Mouse (Mus musculus) midbrain, embryonic 16.5 days (tissue): ENCODE measurements around the gene Gng5. TPM values are rescaled to one million over a fixed set of nuclear protein-coding genes. Genes with fewer than 3 reads are reported as not detected.

Experiments used
- ATAC-seq: fragments of 200-750 bp; cut with Nextera tagmentation; 2 replicates; pipeline ENCODE4 v1.8.0; 2017; ENCODE audit warnings: moderate TSS enrichment
- H3K27ac ChIP-seq: fragments of 300-500 bp; sonication (generic); 2 replicates; pipeline ENCODE4 v1.5.1; 2014; ENCODE audit warnings: mild to moderate bottlenecking, low read length, mixed read lengths
- H3K27me3 ChIP-seq: fragments of 300-500 bp; sonication (generic); 2 replicates; pipeline ENCODE4 v1.6.1; 2014; ENCODE audit warnings: low read depth, low read length, mixed read lengths; ENCODE audit not compliant: control insufficient read depth, insufficient read depth
- H3K36me3 ChIP-seq: fragments of 300-500 bp; sonication (generic); 2 replicates; pipeline ENCODE4 v1.6.1; 2014; ENCODE audit warnings: mild to moderate bottlenecking, low read length, moderate library complexity, mixed read lengths; ENCODE audit not compliant: control insufficient read depth, insufficient read depth
- H3K4me1 ChIP-seq: fragments of 300-500 bp; sonication (generic); 2 replicates; pipeline ENCODE4 v1.6.1; 2014; ENCODE audit warnings: mild to moderate bottlenecking, low read length, mixed read lengths; ENCODE audit not compliant: control insufficient read depth, insufficient read depth
- H3K4me2 ChIP-seq: fragments of 300-500 bp; sonication (generic); 2 replicates; pipeline ENCODE4 v1.6.1; 2014; ENCODE audit warnings: mild to moderate bottlenecking, low read length, mixed read lengths
- H3K4me3 ChIP-seq: fragments of 300-500 bp; sonication (generic); 2 replicates; pipeline ENCODE4 v1.5.1; 2014; ENCODE audit warnings: low read depth, mild to moderate bottlenecking, low read length, moderate library complexity, mixed read lengths
- H3K9ac ChIP-seq: fragments of 300-500 bp; sonication (generic); 2 replicates; pipeline ENCODE4 v1.6.1; 2014; ENCODE audit warnings: low read depth, low read length, mixed read lengths
- H3K9me3 ChIP-seq: fragments of 300-500 bp; sonication (generic); replicated peaks from 2 replicates; pipeline ENCODE4 v1.6.1; 2014; ENCODE audit warnings: mild to moderate bottlenecking, low read length, mixed read lengths; ENCODE audit not compliant: control insufficient read depth, poor library complexity, severe bottlenecking
- WGBS: fragments of 180-500 bp; shearing (Covaris S2); extraction: QIAGEN DNeasy Blood & Tissue Kit; methylation state at CpG from one replicate; pipeline ENCODE4 v1.1.7; 2014; 5-methylcytosine and 5-hydroxymethylcytosine counted together
- polyA plus RNA-seq: library from polyadenylated mRNA; unstranded; fragments of >200 nt; fragmentation: Nextera tagmentation; extraction: Ambion mirVana; gene quantifications from 2 replicates; pipeline ENCODE4 v1.2.1, GENCODE M21; 2015

Gng5 gene
- 256 and 276 TPM in 2 replicates for polyA plus RNA-seq

GRCm38 (mm10) chr3:146499431-146500002, at the start of gene Gng5, which contains the start of gene Spata1:
TSS of gene Gng5 (plus strand) at chr3:146499807.
TSS of gene Spata1 (minus strand) at chr3:146499753.
- under 1% methylated on average over 41 of the region's 88 CpGs for WGBS
- peaks cover 5% of the 10 kb centered on the region for H3K36me3 ChIP-seq
- peak; percentile 89 for ATAC-seq
- peaks cover 11% of the 10 kb centered on the region for H3K4me1 ChIP-seq
- peak within 1 kb of the TSS; percentile 73 for H3K27ac ChIP-seq
- no peaks in the 10 kb centered on the region for H3K27me3 ChIP-seq
- peak within 1 kb of the TSS; percentile 54 for H3K4me2 ChIP-seq
- H3K9ac ChIP-seq: peak within 1 kb of the TSS; percentile 61
- H3K4me3 ChIP-seq: peak within 1 kb of the TSS; percentile 74
- H3K9me3 ChIP-seq: no peaks in the 10 kb centered on the region

- no peaks in the 10 kb centered on the region for H3K9me3 ChIP-seq
- peak overlapping the region; percentile 49 for H3K4me3 ChIP-seq
- H3K4me1 ChIP-seq: peaks cover 6% of the 10 kb centered on the region; the same call in 1 of the 2 replicates
- no peaks in the 10 kb centered on the region for H3K27me3 ChIP-seq
- H3K4me2 ChIP-seq: peak overlapping the region; percentile 67
- H3K27ac ChIP-seq: peak overlapping the region; percentile 69
- peak; percentile 99 for ATAC-seq
- H3K9ac ChIP-seq: peak overlapping the region; percentile 69
- H3K36me3 ChIP-seq: no peaks in the 10 kb centered on the region
- WGBS: under 1% methylated on average over 29 of the region's 29 CpGs
These were observed 49.2 kb upstream of the Gng5 start for GRCm38 (mm10) chr3:146450371-146450841.

DNA sequence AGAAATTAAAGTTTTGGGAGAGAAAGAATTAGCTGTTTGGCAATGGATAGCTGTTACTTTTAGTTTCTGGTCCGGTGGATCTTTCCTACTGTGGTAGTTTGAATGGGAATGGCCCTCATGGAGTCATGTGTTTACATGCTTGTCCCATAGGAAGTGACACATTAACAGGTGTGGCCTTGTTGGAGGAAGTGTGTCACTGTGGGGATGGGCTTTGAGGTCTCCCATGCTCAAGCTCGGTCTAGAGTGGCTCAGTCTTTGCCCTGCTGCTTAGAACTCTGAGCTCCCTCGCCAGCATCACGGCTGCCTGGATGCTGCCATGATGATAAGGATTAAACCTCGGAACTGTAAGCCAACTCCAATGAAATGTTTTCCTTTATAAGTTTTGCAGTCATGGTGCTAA, 48.2 kb upstream of the Gng5 start:
- no peak overlapping the region for H3K4me3 ChIP-seq
- no peaks in the 10 kb centered on the region for H3K36me3 ChIP-seq
- H3K27ac ChIP-seq: no peak overlapping the region
- H3K27me3 ChIP-seq: no peaks in the 10 kb centered on the region
- no peak overlapping the region for H3K9ac ChIP-seq
- 60% methylated on average over 5 of the region's 5 CpGs for WGBS
- no peak for ATAC-seq
- peaks cover 6% of the 10 kb centered on the region; the same call in 1 of the 2 replicates for H3K4me1 ChIP-seq
- no peaks in the 10 kb centered on the region for H3K9me3 ChIP-seq
- H3K4me2 ChIP-seq: no peak overlapping the region

DNA sequence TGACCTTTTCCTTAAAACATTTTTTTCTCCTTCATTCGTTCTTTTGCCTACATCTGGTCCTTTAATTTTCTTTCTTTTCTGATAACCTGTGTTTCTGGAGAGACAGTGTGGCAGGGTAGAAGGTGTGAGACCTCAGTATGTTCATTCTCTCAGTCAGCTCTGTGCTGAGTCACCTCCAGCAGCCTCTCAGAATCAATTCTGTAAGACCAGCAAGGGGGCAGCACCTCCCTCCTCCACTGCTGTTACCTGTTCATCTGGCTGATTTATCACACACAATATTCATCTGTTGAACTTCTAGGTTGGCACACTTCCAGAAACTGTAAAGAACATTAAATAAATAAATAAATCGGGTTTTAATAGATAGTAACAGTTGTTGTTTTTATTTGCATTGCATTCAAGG, 36.7 kb upstream of the Gng5 start:
- ATAC-seq: no peak
- Histone ChIP-seq H3K4me3 (no peak overlapping the region), H3K9ac (no peak overlapping the region), H3K27me3 (no peaks in the 10 kb centered on the region), H3K9me3 (no peaks in the 10 kb centered on the region), H3K4me1 (no peaks in the 10 kb centered on the region), H3K36me3 (no peaks in the 10 kb centered on the region), H3K4me2 (no peak overlapping the region), H3K27ac (no peak overlapping the region)
- WGBS: 68% methylated on average over 2 of the region's 2 CpGs

DNA sequence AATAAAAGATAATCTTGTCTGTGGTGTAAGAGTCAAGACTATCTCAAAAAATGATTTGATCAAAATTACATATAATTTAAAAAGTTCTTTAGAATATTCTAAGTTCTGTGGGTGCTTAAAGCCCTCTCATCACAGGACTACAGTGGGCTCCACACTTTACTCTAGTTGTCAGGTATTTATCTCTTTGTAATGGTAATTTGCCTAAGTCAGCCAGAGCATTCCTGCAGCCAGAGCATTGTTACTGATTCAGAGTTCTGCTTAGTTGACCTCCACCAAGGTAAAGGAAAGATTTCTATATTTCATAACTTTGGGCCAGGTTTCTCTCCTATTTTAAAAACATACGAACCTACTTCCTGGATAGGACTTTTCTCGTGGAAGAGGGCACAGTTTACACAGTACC, 30.4 kb upstream of the Gng5 start:
- H3K4me2 ChIP-seq: no peak overlapping the region

GRCm38 (mm10) chr3:146472657-146473056, 26.9 kb upstream of the Gng5 start:
- H3K27ac ChIP-seq: no peak overlapping the region
- no peaks in the 10 kb centered on the region for H3K36me3 ChIP-seq
- H3K4me2 ChIP-seq: no peak overlapping the region
- no peaks in the 10 kb centered on the region for H3K9me3 ChIP-seq
- H3K9ac ChIP-seq: no peak overlapping the region
- 69% methylated on average over 4 of the region's 4 CpGs for WGBS
- H3K4me1 ChIP-seq: no peaks in the 10 kb centered on the region
- no peaks in the 10 kb centered on the region for H3K27me3 ChIP-seq
- no peak overlapping the region for H3K4me3 ChIP-seq
- no peak for ATAC-seq

More for the DNA sequence above, 30.4 kb upstream of the Gng5 start:
- H3K36me3 ChIP-seq: no peaks in the 10 kb centered on the region
- no peaks in the 10 kb centered on the region for H3K27me3 ChIP-seq
- no peak overlapping the region for H3K27ac ChIP-seq
- no peak overlapping the region for H3K9ac ChIP-seq
- 81% methylated on average over 2 of the region's 2 CpGs for WGBS
- no peak overlapping the region for H3K4me3 ChIP-seq
- no peak for ATAC-seq
- H3K4me1 ChIP-seq: no peaks in the 10 kb centered on the region
- no peaks in the 10 kb centered on the region for H3K9me3 ChIP-seq

GRCm38 (mm10) chr3:146473741-146474140, 25.9 kb upstream of the Gng5 start:
- no peak overlapping the region for H3K9ac ChIP-seq
- no peak overlapping the region for H3K4me3 ChIP-seq
- H3K36me3 ChIP-seq: no peaks in the 10 kb centered on the region
- H3K27me3 ChIP-seq: no peaks in the 10 kb centered on the region
- no peak overlapping the region for H3K27ac ChIP-seq
- no peaks in the 10 kb centered on the region for H3K9me3 ChIP-seq
- no peak overlapping the region for H3K4me2 ChIP-seq
- no peaks in the 10 kb centered on the region for H3K4me1 ChIP-seq
- ATAC-seq: no peak

DNA sequence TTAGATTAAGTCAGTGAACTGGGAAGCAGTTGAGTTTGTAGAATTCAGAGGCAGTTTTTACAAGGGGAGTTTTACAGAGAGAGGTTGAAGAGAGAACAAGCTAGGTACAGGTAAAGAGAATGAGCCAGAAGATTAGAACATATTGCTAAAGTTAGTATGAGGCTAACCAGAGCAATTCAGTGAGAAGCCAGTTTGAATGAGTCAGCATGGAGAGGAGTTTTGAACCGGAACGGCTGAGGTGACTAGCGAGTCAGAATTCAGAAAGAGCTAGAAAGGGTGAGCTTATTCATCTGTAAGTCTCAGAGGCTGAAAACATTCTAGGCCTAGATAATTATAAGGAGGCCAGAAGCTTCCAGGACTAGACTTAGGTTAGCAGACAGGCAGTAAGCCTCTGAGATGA, 25.2 kb upstream of the Gng5 start:
- H3K9me3 ChIP-seq: no peaks in the 10 kb centered on the region
- no peaks in the 10 kb centered on the region for H3K36me3 ChIP-seq
- H3K4me3 ChIP-seq: no peak overlapping the region
- no peaks in the 10 kb centered on the region for H3K4me1 ChIP-seq
- no peak overlapping the region for H3K4me2 ChIP-seq
- H3K9ac ChIP-seq: no peak overlapping the region
- 86% methylated on average over 3 of the region's 3 CpGs for WGBS
- no peaks in the 10 kb centered on the region for H3K27me3 ChIP-seq
- ATAC-seq: no peak
- H3K27ac ChIP-seq: no peak overlapping the region

DNA sequence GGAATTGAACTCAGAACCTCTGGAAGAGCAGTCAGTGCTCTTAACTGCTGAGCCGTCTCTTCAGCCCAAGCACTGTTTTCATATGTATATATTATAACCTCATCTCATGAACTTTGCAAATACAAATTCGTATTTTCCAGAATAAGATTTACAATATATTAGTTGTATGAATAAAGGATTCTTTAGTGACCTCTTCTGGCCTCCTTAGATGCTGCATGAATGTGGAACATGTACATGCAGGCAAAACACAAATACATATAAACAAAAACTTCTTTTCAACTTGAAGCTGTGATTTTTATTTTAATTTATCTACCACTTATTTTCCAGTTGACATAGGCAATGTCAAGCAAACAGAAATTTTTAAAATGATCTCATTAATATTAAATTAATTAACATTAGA, 17.6 kb upstream of the Gng5 start:
- 0 out of 2 replicates have a peak, but pooled peaks cover 2% of the 10 kb centered on the region for H3K36me3 ChIP-seq
- no peak for ATAC-seq

More for the DNA sequence above, 17.6 kb upstream of the Gng5 start:
- no peaks in the 10 kb centered on the region for H3K9me3 ChIP-seq
- no peaks in the 10 kb centered on the region for H3K27me3 ChIP-seq
- no peak overlapping the region for H3K27ac ChIP-seq
- WGBS: 65% methylated on average over 2 of the region's 2 CpGs
- H3K4me3 ChIP-seq: no peak overlapping the region
- no peaks in the 10 kb centered on the region for H3K4me1 ChIP-seq
- H3K9ac ChIP-seq: no peak overlapping the region
- no peak overlapping the region for H3K4me2 ChIP-seq
